Mouse (Mus musculus) adrenal gland, adult 2 months (tissue): ENCODE measurements around the gene Otud4. TPM values are rescaled to one million over a fixed set of nuclear protein-coding genes. Genes with fewer than 3 reads are reported as not detected.

Experiments used
- polyA plus RNA-seq: library from polyadenylated mRNA; depleted of rRNA; stranded (reverse); fragments of >200 nt; gene quantifications from 2 replicates; pipeline ENCODE4 v1.2.3, GENCODE M21; 2012; rRNA removed
- total RNA-seq, 2 experiments: library from RNA; stranded (reverse); gene quantifications; 2 replicates each; pipeline ENCODE4 v1.2.3; 2021

The Otud4 gene
- total and polyA plus RNA-seq, 3 experiments: 16.4 to 56.6 (median 32.9) TPM

Other genes starting within 250 kb of the Otud4 start
- 10 to 100 TPM; 24.2 to 30.4 TPM for gene Smad1, start 240.1 kb upstream of the Otud4 start, total RNA-seq
- gene Smad1, start 240.1 kb upstream of the Otud4 start, polyA plus RNA-seq: 41.3 and 45.2 TPM in 2 replicates
- gene Abce1, start 72.1 kb downstream of the Otud4 start, total RNA-seq: 10 to 100 TPM; 74.0 to 90.0 TPM
- gene Abce1, start 72.1 kb downstream of the Otud4 start, polyA plus RNA-seq: 3.0 and 3.5 TPM in 2 replicates
- gene Anapc10, start 72.2 kb downstream of the Otud4 start, total RNA-seq: 10 to 100 TPM in 1 of 2 experiments, 1 to 10 TPM in 1; 9.5 to 13.7 TPM
- gene Anapc10, start 72.2 kb downstream of the Otud4 start, polyA plus RNA-seq: 0.11 and 0.18 TPM in 2 replicates